Mouse (Mus musculus) kidney, adult 2 months (tissue): ENCODE results near the gene Ston2. TPM values are rescaled to one million over a fixed set of nuclear protein-coding genes. Genes with fewer than 3 reads are reported as not detected.

Experiments used
- DNase-seq: peaks from one replicate; pipeline ENCODE4 v3.0.0; 2021
- H3K27ac ChIP-seq: fragments of 200-500 bp; 2 replicates; pipeline ENCODE4 v1.5.1; 2012; ENCODE audit warnings: low read depth, low read length, control low read depth, inconsistent platforms; ENCODE audit not compliant: insufficient read depth
- H3K27me3 ChIP-seq: fragments of 200-500 bp; replicated peaks from 2 replicates; pipeline ENCODE4 v1.6.1; 2012; ENCODE audit warnings: mild to moderate bottlenecking, moderate library complexity, low read length, inconsistent platforms; ENCODE audit not compliant: control insufficient read depth, insufficient read depth
- H3K36me3 ChIP-seq: fragments of 200-500 bp; 2 replicates; pipeline ENCODE4 v1.6.1; 2012; ENCODE audit warnings: mild to moderate bottlenecking, moderate library complexity, low read length, inconsistent platforms; ENCODE audit not compliant: control insufficient read depth, insufficient read depth
- H3K4me1 ChIP-seq: fragments of 200-500 bp; 2 replicates; pipeline ENCODE4 v1.6.1; 2011; ENCODE audit warnings: low read length; ENCODE audit not compliant: control insufficient read depth, insufficient read depth
- H3K4me3 ChIP-seq: fragments of 200-500 bp; 2 replicates; pipeline ENCODE4 v1.5.1; 2011; ENCODE audit warnings: mild to moderate bottlenecking, low read depth, low read length, control low read depth; ENCODE audit not compliant: insufficient read depth
- CTCF ChIP-seq: fragments of 200-500 bp; conservative IDR thresholded peaks from 2 replicates; pipeline ENCODE4 v1.5.1; 2011; ENCODE audit warnings: low read depth, mild to moderate bottlenecking, control low read depth, low read length, moderate library complexity, mixed read lengths; ENCODE audit not compliant: insufficient read depth, insufficient read length
- POLR2A ChIP-seq: fragments of 200-500 bp; IDR thresholded peaks from one replicate; pipeline ENCODE4 v1.6.1; 2011; ENCODE audit warnings: low read depth, low read length, control low read depth
- WGBS: fragments of 180-500 bp; shearing (Covaris S2); methylation state at CpG from one replicate; pipeline ENCODE4 v1.1.7; 2018; 5-methylcytosine and 5-hydroxymethylcytosine counted together
- polyA plus RNA-seq: library from polyadenylated mRNA; depleted of rRNA; stranded (reverse); fragments of >200 nt; gene quantifications from 2 replicates; pipeline ENCODE4 v1.2.3, GENCODE M21; 2012

Gene Ston2
- polyA plus RNA-seq, 1 experiment, result 23.3 TPM

DNA sequence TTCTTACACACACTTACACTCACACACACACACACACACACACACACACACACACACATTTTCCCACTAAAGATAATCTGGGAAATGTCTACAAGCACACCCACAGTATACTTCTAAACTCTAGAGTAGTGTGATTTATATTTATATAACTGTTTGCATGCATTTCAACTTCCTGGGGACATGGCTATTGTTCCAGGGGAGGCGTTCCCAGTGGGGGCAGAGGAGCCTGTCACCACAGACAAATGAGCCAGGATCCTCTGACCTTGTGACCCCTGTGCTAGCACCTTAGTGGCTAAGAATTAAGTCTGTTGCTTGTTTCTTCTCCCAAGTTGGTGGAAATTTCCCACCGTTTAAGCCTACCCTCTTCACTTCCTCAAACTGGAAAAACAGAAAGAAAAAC, 23.1 kb downstream of the Ston2 start:
- Histone ChIP-seq H3K4me3 (no peak overlapping the region), H3K4me1 (peaks cover 11% of the 10 kb centered on the region), H3K36me3 (no peaks in the 10 kb centered on the region), H3K27me3 (no peaks in the 10 kb centered on the region), H3K27ac (peak overlapping the region; percentile 19; the same call in 1 of the 2 replicates)
- TF ChIP-seq CTCF (no peak), POLR2A (no peak)
- WGBS, result 24% methylated on average over 2 of the region's 2 CpGs
- DNase-seq, result peak; percentile 58

DNA sequence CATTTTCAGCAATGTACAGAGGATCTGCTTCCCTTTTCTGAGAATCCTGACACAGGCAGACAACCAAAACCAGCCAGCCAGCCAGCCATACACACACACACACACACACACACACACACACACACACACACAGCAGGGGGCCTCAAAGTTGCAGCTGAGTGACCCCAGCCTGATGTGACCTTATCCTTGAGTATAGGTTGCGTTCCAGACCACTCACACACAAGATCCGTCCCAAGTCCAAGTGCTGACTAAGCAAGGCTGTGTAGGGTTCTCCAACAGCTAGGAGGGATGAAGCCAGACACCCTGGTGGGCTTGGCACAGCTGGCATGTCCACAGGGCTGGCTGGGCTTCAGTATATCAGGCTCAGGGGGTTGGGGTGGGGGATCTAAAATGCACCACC, 23.7 kb downstream of the Ston2 start:
- 28% methylated on average over 2 of the region's 2 CpGs for WGBS
- no peak overlapping the region for H3K4me3 ChIP-seq
- H3K4me1 ChIP-seq, result peaks cover 11% of the 10 kb centered on the region
- peak; percentile 48 for DNase-seq
- no peak overlapping the region for H3K27ac ChIP-seq
- H3K36me3 ChIP-seq, result no peaks in the 10 kb centered on the region
- no peaks in the 10 kb centered on the region for H3K27me3 ChIP-seq
- TF ChIP-seq CTCF, result no peak
- TF ChIP-seq POLR2A, result no peak

DNA sequence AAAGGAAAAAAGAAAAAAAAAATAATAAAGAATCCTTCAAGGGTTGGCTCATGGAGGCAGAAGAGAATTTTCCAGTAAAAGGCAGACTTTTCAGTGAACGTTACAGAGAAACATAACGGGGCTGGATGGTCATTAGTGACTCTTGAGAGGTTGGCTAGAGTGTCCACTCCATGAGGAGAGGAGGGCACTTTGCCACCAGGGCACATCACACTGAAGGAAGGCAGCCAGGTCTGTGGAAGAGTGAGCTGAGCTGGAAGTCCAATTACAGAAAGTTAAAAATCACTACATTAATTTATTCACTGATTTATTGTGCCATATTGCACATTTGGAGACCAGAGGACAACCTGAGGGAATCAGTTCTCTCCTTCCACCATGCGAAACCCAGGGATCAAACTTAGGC, 28.4 kb downstream of the Ston2 start:
- 71% methylated on average over 3 of the region's 3 CpGs for WGBS

DNA sequence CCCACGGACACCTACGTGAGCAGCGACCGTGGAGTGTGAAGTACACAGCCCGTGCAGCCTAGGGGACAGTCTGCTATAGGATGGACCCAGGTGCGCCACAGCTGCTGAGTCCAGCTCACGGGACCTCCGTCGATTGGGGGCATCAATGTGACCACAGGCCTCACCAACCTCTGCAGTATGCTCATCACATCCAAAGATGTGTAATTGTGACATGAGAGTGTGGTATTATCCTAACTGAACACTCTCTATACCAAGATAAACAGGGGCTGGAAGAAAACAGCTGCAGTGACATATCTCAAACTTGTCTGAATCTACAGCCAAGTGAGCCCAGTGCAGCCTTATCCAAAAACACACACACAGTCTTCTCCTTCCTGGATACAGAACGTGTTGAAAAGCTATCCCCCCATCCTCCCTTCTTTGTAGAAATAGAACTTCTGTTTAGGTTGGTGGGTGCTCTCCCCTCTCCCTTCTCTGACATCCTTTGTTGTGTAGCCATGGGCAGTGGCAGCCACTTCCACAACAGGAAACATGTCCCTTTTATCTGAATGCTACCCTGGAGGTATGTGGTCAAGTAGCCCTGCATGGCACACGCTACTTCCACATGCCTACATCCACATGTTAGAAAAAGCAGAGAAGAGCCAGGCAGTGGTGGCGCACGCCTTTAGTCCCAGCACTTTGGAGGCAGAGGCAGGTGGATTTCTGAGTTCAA, 30.2 kb downstream of the Ston2 start:
- Histone ChIP-seq H3K27me3 (no peaks in the 10 kb centered on the region), H3K4me3 (no peak overlapping the region), H3K36me3 (no peaks in the 10 kb centered on the region), H3K27ac (no peak overlapping the region), H3K4me1 (peaks cover 11% of the 10 kb centered on the region)
- no peak for DNase-seq
- 87% methylated on average over 13 of the region's 13 CpGs for whole genome bisulfite sequencing
- no peak for TF ChIP-seq CTCF
- no peak for TF ChIP-seq POLR2A

More for the DNA sequence above, 28.4 kb downstream of the Ston2 start:
- TF ChIP-seq POLR2A (no peak), CTCF (no peak)
- H3K36me3 ChIP-seq, result no peaks in the 10 kb centered on the region
- H3K4me1 ChIP-seq, result peaks cover 11% of the 10 kb centered on the region
- no peak for DNase-seq
- H3K4me3 ChIP-seq, result no peak overlapping the region
- H3K27me3 ChIP-seq, result no peaks in the 10 kb centered on the region
- H3K27ac ChIP-seq, result no peak overlapping the region

DNA sequence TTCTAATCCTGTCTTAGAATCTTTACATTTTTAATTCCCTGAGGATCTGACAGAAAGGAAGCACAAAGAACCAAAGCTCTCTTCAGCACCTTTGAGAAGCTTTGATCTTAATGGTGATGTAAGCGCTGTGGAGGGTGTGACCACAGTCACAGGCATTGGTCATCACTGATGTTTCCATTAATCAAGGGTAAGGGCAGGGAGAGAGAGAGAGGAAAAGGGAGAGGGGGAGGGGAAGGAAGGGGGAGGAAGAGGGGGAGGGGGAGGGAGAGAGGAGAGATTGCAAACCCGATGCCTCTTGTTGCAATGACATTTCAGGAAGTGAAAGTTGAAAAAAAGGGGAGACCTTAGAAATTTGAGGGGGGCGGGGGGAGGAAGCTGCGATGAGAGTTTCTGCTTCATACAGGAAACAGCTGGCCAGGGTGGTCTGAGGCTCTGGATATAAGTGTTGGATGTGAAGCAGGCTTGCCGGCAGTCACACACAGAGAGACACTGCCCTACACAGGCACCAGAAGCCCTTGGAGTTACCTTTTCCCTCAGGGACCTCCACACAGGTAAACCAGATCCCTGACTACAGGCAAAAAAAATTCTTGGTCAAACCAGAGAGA, 31.5 kb downstream of the Ston2 start:
- WGBS, result 45% methylated on average over 5 of the region's 5 CpGs
- Histone ChIP-seq H3K4me1 (peaks cover 20% of the 10 kb centered on the region), H3K36me3 (no peaks in the 10 kb centered on the region), H3K27me3 (no peaks in the 10 kb centered on the region), H3K4me3 (no peak overlapping the region), H3K27ac (no peak overlapping the region)
- TF ChIP-seq CTCF (no peak), POLR2A (no peak)
- DNase-seq, result peak; percentile 29

DNA sequence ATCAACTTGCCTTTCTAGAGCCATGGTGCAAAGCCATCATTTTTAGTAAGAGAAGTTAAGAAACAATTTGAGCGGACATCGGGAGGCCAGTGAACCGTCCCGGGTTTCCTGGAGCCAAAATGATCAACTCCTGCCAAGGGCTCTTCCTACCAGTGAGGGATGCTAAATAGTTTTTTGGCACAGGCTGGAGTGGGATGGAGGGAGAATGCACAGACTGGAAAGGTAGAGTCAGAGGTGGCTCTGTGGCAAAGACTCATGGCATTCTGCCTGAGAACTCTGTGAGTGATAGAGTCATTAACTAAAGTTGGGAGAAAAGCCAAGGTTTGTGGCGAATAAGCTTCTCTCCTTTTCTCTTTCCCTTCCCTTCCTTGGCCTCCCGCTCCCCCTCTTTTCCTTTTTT, 33.6 kb downstream of the Ston2 start:
- DNase-seq, result peak; percentile 87
- Histone ChIP-seq H3K4me3 (no peak overlapping the region), H3K27me3 (no peaks in the 10 kb centered on the region), H3K27ac (no peak overlapping the region), H3K36me3 (no peaks in the 10 kb centered on the region), H3K4me1 (peaks cover 20% of the 10 kb centered on the region)
- TF ChIP-seq POLR2A, result no peak
- TF ChIP-seq CTCF, result no peak
- WGBS, result 16% methylated on average over 6 of the region's 6 CpGs

DNA sequence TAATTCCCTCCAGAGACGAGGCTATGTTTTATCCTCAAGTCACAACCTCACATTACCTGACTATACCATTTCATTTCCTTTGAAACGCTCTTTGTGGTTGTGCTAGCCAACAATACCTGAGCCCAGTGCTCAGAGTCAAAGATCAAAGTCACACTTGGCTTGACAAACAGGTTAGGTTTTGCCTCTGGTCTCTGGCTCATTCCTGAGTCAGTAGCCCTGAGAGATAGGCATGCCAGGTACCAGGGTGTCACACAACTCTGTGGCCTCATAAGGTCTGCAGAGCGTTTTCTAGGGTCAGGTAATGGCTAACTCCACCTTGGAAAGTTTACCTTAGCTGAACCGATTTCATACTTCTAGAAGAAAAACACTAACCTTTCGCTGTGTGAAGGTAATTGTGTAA, 35.5 kb downstream of the Ston2 start:
- no peaks in the 10 kb centered on the region for H3K27me3 ChIP-seq
- H3K27ac ChIP-seq, result no peak overlapping the region
- H3K4me3 ChIP-seq, result no peak overlapping the region
- DNase-seq, result peak; percentile 89
- WGBS, result 38% methylated on average over 5 of the region's 5 CpGs
- H3K4me1 ChIP-seq, result peaks cover 20% of the 10 kb centered on the region
- no peaks in the 10 kb centered on the region for H3K36me3 ChIP-seq
- TF ChIP-seq CTCF, result no peak
